Mouse (Mus musculus) C2C12 (cell line): ENCODE results near the gene Prpf4b.

ENCODE experiments used
- CEBPB ChIP-seq: IDR thresholded peaks from one replicate; pipeline ENCODE4 v1.6.1; 2011; ENCODE audit warnings: low read depth, mild to moderate bottlenecking, control low read depth, moderate library complexity
- CTCF ChIP-seq: IDR thresholded peaks from one replicate; pipeline ENCODE4 v1.5.1; 2011; ENCODE audit not compliant: control insufficient read depth, insufficient read depth, insufficient read length
- MAX ChIP-seq: IDR thresholded peaks from one replicate; pipeline ENCODE4 v1.6.1; 2011; ENCODE audit warnings: mild to moderate bottlenecking, control low read depth
- MYOD1 ChIP-seq: IDR thresholded peaks from one replicate; pipeline ENCODE4 v1.6.1; 2011; ENCODE audit warnings: low read depth; ENCODE audit not compliant: control insufficient read depth, insufficient read length
- MYOG ChIP-seq: IDR thresholded peaks from one replicate; pipeline ENCODE4 v1.6.1; 2011; ENCODE audit not compliant: control insufficient read depth, insufficient read length; ENCODE audit errors: extremely low read depth
- USF1 ChIP-seq: IDR thresholded peaks from one replicate; pipeline ENCODE4 v1.6.1; 2011; ENCODE audit warnings: low read depth, mild to moderate bottlenecking, control low read depth, moderate library complexity

DNA sequence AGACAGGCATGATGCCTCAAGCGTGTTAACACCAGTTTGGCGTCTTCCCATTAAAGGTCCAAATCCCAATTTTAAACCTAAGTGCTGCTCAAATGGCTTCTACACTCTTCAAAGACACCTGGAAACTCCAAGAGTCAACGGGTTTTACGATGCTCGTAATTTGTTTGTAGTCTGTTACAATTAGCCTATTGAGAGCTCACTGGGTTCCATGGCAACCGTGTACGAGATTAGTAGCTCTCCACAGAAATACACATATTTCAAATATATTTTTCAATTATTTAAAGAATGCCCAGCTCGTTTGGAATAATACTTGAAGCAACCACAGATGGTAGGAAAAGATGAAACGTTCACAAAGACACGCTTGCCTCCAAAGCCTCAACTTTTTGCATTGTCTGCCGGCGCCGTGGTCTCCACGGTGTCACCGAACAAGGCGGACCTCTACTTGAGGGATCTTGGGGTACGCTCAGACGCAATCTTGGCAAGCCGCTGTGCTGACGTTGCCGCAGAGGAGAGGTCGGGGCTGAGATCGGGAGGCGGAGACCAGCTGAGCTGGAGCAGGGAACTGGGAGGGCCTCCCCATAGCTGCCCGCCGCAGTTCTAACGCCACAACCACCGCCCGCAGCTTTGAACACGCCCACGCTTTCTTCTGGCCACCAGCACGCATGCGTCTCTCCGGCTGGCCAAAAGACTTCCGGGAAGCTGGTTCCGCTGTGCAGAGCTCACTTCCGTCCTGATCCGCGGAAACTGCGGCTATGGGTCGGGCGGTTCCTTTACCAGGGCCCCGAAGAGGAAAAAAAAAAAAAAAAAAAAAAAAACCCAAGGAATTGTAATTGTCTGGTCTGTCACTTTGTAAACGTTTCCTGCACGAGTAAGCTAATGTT, 1.1 kb upstream of the Prpf4b start:
- TF ChIP-seq USF1 (no peak), CTCF (no peak), MYOG (no peak), MYOD1 (no peak), MAX (peak; percentile 47), CEBPB (no peak)
